Mouse (Mus musculus): ENCODE results near the gene Gm13691. TPM values are rescaled to one million over a fixed set of nuclear protein-coding genes. Genes with fewer than 3 reads are reported as not detected.

Gm13691 gene
- 0.01 TPM in 2 replicates for polyA plus RNA-seq (2012; rRNA removed)

GRCm38 (mm10) chr2:83990253-83990652, at the start of gene Gm13691:
Gene Gm13691, plus strand, starts transcription at chr2:83990553.

GRCm38 (mm10) chr2:83940931-83941361, 49.4 kb upstream of the Gm13691 start, which contains the start of gene Zswim2:
Gene Zswim2, minus strand, starts transcription at chr2:83941228.

GRCm38 (mm10) chr2:83955393-83955792, 35.0 kb upstream of the Gm13691 start, which contains the start of gene Gm13698:
Gene Gm13698, plus strand, starts transcription at chr2:83955693.

GRCm38 (mm10) chr2:83961203-83961602, 29.1 kb upstream of the Gm13691 start, which contains the start of gene Gm13693:
Gene Gm13693, plus strand, starts transcription at chr2:83961503.

GRCm38 (mm10) chr2:83967013-83967412, 23.3 kb upstream of the Gm13691 start, which contains the start of gene Gm13695:
Gene Gm13695, plus strand, starts transcription at chr2:83967313.

GRCm38 (mm10) chr2:83972823-83973222, 17.5 kb upstream of the Gm13691 start, which contains the start of gene Gm13696:
Gene Gm13696, plus strand, starts transcription at chr2:83973123.

GRCm38 (mm10) chr2:83978633-83979032, 11.7 kb upstream of the Gm13691 start, which contains the start of gene Gm13694:
Gene Gm13694, plus strand, starts transcription at chr2:83978933.

GRCm38 (mm10) chr2:83984443-83984842, 5.9 kb upstream of the Gm13691 start, which contains the start of gene Gm13697:
Gene Gm13697, plus strand, starts transcription at chr2:83984743.

Other genes with a start within 250 kb of the Gm13691 start
- 0.10 and 0.17 TPM in 2 replicates for gene Fam171b, start 177.9 kb upstream of the Gm13691 start, polyA plus RNA-seq (2012; rRNA removed)
- gene Zswim2, start 49.3 kb upstream of the Gm13691 start, polyA plus RNA-seq (2012; rRNA removed), result not detected in 2 replicates
- 0.01 TPM in 2 replicates for gene Gm13698, start 34.9 kb upstream of the Gm13691 start, polyA plus RNA-seq (2012; rRNA removed)
- gene Gm13693, start 29.1 kb upstream of the Gm13691 start, polyA plus RNA-seq (2012; rRNA removed), result 0.01 TPM in 2 replicates
- gene Gm13695, start 23.2 kb upstream of the Gm13691 start, polyA plus RNA-seq (2012; rRNA removed), result 0.01 TPM in 1 of 2 replicates, not detected in the other
- 0.01 TPM in 2 replicates for gene Gm13696, start 17.4 kb upstream of the Gm13691 start, polyA plus RNA-seq (2012; rRNA removed)
- 0.01 TPM in 2 replicates for gene Gm13694, start 11.6 kb upstream of the Gm13691 start, polyA plus RNA-seq (2012; rRNA removed)
- 0.01 TPM in 2 replicates for gene Gm13697, start 5.8 kb upstream of the Gm13691 start, polyA plus RNA-seq (2012; rRNA removed)